Mouse (Mus musculus) stomach, embryonic 14.5 days (tissue): ENCODE measurements around the gene Enkd1. TPM values are rescaled to one million over a fixed set of nuclear protein-coding genes. Genes with fewer than 3 reads are reported as not detected.

Source experiments
- ATAC-seq: fragments of 200-750 bp; cut with Nextera tagmentation; 2 replicates; pipeline ENCODE4 v1.8.0; 2017; ENCODE audit warnings: low read depth, moderate TSS enrichment; ENCODE audit not compliant: insufficient number of reproducible peaks, insufficient read depth, low FRiP score
- H3K27ac ChIP-seq: fragments of 300-500 bp; sonication (generic); 2 replicates; pipeline ENCODE4 v1.5.1; 2014; ENCODE audit warnings: mild to moderate bottlenecking, low read length, moderate library complexity, mixed read lengths
- H3K27me3 ChIP-seq: fragments of 300-500 bp; sonication (generic); 2 replicates; pipeline ENCODE4 v1.6.1; 2014; ENCODE audit warnings: low read length, control low read depth, mixed read lengths; ENCODE audit not compliant: control insufficient read depth, insufficient read depth
- H3K36me3 ChIP-seq: fragments of 300-500 bp; sonication (generic); 2 replicates; pipeline ENCODE4 v1.6.1; 2014; ENCODE audit warnings: mild to moderate bottlenecking, control low read depth, low read length, moderate library complexity, mixed read lengths; ENCODE audit not compliant: control insufficient read depth, insufficient read depth
- H3K4me1 ChIP-seq: fragments of 300-500 bp; sonication (generic); 2 replicates; pipeline ENCODE4 v1.6.1; 2014; ENCODE audit warnings: low read length, control low read depth, mixed read lengths; ENCODE audit not compliant: control insufficient read depth, insufficient read depth
- H3K4me2 ChIP-seq: fragments of 300-500 bp; sonication (generic); replicated peaks from 2 replicates; pipeline ENCODE4 v1.6.1; 2014; ENCODE audit warnings: low read depth, low read length, control low read depth
- H3K4me3 ChIP-seq: fragments of 300-500 bp; sonication (generic); 2 replicates; pipeline ENCODE4 v1.5.1; 2014; ENCODE audit warnings: low read depth, low read length, control low read depth
- H3K9ac ChIP-seq: fragments of 300-500 bp; sonication (generic); replicated peaks from 2 replicates; pipeline ENCODE4 v1.6.1; 2014; ENCODE audit warnings: low read depth, mild to moderate bottlenecking, control low read depth, low read length, moderate library complexity, mixed read lengths
- H3K9me3 ChIP-seq: fragments of 300-500 bp; sonication (generic); 2 replicates; pipeline ENCODE4 v1.6.1; 2016; ENCODE audit warnings: low read depth, low read length, control low read depth; ENCODE audit not compliant: control insufficient read depth
- WGBS: fragments of 180-500 bp; shearing (Covaris S2); extraction: QIAGEN DNeasy Blood & Tissue Kit; methylation state at CpG from one replicate; pipeline ENCODE4 v1.1.7; 2014; 5-methylcytosine and 5-hydroxymethylcytosine counted together
- polyA plus RNA-seq: library from polyadenylated mRNA; unstranded; fragments of >200 nt; fragmentation: Nextera tagmentation; extraction: Ambion mirVana; gene quantifications from 2 replicates; pipeline ENCODE4 v1.2.1, GENCODE M21; 2014

Gene Enkd1
- polyA plus RNA-seq, 1 experiment from 2014 or later: 26.5 TPM

GRCm38 (mm10) chr8:105706426-105706825 is 1.6 kb downstream of the Enkd1 start:
- Histone ChIP-seq H3K4me1 (peaks cover 11% of the 10 kb centered on the region), H3K36me3 (peaks cover 5% of the 10 kb centered on the region), H3K9ac (no peak overlapping the region), H3K4me2 (peak overlapping the region; percentile 94), H3K27me3 (no peaks in the 10 kb centered on the region), H3K9me3 (no peaks in the 10 kb centered on the region), H3K27ac (no peak overlapping the region), H3K4me3 (no peak overlapping the region)
- no peak for ATAC-seq
- 83% methylated on average over 12 of the region's 12 CpGs for WGBS

DNA sequence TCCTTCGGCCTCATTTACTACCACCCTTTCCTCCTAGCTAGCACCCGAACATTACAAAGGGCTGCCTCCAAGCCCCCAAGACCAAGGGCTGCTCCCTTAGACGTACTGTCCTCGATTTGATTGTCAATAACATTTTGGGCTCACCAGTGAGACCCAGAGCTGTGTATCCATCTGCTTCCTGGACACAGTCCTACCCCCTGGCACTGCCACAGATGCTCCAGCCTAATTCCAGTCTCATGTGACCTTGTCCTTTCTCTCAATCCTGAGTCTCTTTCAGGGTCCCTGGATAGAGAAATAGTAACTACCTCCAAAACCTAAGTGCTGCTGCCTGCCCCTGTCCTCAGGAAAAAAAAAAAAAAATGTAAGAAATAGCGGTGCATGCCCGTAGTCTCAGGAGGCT is 3.1 kb downstream of the Enkd1 start:
- H3K4me3 ChIP-seq: no peak overlapping the region
- WGBS: 92% methylated on average over 6 of the region's 6 CpGs

DNA sequence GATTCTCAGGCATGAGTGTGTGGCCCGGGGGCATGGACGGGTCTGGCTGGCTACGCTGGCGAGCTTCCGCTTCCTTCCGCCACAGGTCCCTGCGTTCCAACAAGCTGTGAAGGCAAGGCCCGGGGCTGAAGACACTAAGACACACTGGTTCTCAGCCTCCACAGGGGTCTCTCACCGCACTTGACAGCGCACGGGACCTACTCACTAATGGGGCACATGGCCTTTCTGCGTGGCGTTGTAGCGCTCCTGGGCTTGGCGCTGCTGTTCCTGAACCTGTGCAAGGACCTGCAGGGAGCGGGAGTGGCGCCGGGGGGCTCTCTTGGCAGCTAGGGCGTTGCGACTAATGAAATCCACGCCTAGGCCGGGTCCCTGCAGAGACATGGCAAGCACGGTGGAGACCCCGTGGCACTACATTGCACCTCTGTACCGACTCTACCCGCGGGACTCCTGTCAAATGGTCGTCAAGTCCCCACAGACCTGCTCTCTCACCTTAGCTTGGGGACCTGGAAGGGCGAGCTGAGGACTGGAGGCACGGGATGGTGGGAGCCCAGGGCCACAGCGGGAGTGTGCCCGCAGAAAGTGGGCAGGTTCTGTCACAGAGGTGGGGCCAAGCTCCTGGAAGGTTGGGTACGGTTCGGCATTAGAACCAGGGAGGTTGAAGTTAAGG is 3.7 kb downstream of the Enkd1 start:
- Histone ChIP-seq H3K27ac (no peak overlapping the region), H3K4me3 (no peak overlapping the region), H3K4me1 (peaks cover 17% of the 10 kb centered on the region), H3K36me3 (peaks cover 5% of the 10 kb centered on the region), H3K4me2 (no peak overlapping the region), H3K27me3 (no peaks in the 10 kb centered on the region), H3K9ac (no peak overlapping the region), H3K9me3 (no peaks in the 10 kb centered on the region)
- WGBS: 93% methylated on average over 34 of the region's 34 CpGs
- no peak for ATAC-seq

More for the DNA sequence above, 3.1 kb downstream of the Enkd1 start:
- no peak overlapping the region for H3K4me2 ChIP-seq
- no peak overlapping the region for H3K27ac ChIP-seq
- peaks cover 5% of the 10 kb centered on the region for H3K36me3 ChIP-seq
- H3K4me1 ChIP-seq: peaks cover 15% of the 10 kb centered on the region
- ATAC-seq: no peak
- H3K27me3 ChIP-seq: no peaks in the 10 kb centered on the region
- no peaks in the 10 kb centered on the region for H3K9me3 ChIP-seq
- H3K9ac ChIP-seq: no peak overlapping the region

DNA sequence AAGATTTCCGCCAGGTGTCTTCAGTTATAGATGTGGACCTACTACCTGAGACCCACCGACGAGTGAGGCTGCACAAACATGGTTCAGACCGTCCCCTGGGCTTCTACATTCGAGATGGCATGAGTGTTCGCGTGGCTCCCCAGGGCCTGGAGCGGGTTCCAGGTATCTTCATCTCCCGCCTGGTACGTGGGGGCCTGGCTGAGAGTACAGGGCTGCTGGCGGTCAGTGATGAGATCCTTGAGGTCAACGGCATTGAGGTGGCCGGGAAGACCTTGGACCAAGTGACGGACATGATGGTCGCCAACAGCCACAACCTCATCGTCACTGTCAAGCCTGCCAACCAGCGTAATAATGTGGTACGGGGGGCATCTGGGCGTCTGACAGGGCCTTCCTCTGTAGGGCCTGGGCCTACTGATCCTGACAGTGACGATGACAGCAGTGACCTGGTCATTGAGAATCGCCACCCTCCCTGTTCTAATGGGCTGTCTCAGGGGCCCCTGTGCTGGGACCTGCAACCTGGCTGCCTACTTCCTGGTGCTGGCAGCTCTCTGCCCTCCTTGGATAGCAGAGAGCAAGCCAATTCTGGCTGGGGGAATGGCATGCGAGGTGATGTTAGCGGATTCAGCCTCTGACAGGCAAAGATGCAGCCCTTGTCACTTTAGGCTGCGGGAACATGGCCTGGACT is 5.1 kb downstream of the Enkd1 start:
- H3K36me3 ChIP-seq: peaks cover 16% of the 10 kb centered on the region
- ATAC-seq: no peak
- H3K4me1 ChIP-seq: peaks cover 17% of the 10 kb centered on the region
- H3K9me3 ChIP-seq: no peaks in the 10 kb centered on the region
- H3K9ac ChIP-seq: no peak overlapping the region
- no peaks in the 10 kb centered on the region for H3K27me3 ChIP-seq
- WGBS: 92% methylated on average over 24 of the region's 24 CpGs
- no peak overlapping the region for H3K4me2 ChIP-seq
- H3K27ac ChIP-seq: no peak overlapping the region
- no peak overlapping the region for H3K4me3 ChIP-seq

DNA sequence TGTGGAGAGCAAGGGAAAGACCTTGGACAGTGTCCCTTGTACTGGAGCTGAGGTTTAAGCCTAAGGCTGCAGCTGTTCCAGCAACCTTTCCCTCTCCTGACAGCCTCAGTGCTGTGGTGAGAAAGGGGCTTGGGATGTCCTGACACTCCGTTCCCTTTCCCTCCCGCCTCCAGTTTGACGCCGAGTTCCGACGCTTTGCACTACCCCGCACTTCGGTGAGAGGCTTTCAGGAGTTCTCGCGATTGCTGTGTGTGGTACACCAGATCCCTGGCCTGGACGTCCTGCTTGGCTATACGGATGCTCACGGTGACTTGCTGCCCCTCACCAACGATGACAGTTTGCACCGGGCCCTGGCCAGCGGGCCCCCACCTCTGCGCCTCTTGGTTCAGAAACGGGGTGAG is 6.0 kb downstream of the Enkd1 start:
- H3K27ac ChIP-seq: peak overlapping the region; percentile 95; the same call in 1 of the 2 replicates
- H3K4me3 ChIP-seq: peak overlapping the region; percentile 67
- peaks cover 12% of the 10 kb centered on the region for H3K4me1 ChIP-seq
- H3K9me3 ChIP-seq: no peaks in the 10 kb centered on the region
- WGBS: 46% methylated on average over 18 of the region's 18 CpGs
- peak overlapping the region; percentile 84 for H3K4me2 ChIP-seq
- ATAC-seq: no peak
- H3K9ac ChIP-seq: peak overlapping the region; percentile 22; the same call in 1 of the 2 replicates
- H3K36me3 ChIP-seq: peaks cover 24% of the 10 kb centered on the region
- H3K27me3 ChIP-seq: no peaks in the 10 kb centered on the region

DNA sequence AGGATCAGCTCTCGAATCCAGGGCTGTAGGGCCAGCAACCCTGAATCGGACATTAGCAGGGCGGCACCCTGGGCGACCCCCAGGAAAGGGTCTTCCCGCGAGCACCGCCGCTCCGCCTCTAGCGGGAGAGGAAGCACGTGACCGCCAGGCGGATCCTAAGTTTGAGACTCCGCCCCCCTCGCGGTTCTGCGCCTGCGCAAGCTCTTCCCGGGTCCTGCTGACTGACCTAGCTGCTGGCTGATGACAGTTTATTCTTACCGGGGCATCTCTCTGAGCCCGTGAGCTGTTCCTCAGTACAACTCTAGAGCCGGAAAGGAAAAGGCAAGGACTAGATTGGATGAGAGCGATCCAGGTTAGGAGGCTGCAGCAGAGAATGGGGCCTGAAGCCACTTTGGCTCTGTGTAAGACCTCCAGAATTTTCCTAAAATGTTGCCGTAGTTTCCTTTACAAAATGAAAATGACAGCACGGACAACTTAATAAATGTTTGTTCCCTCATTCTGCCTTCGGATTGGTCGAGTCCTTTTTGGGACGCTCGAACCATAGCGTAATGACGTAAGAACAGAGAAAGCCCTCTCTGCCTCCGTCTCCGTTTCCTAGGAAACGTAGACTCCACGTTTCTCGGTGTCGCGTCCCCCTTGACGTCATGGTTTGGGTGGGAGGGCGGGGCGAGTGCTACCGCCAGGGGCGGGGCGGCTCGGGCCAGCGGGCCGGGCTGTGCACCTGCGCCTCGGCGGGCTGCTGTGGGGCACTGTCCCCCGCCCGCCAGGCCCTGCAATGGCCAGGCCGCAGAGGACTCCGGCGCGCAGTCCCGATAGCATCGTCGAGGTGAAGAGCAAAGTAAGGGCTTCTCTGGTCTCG is 6.8 kb downstream of the Enkd1 start, which contains the start of the genes Acd and Pard6a:
Acd (minus strand) TSS at position 137 of the 859 bp plus-strand sequence.
Pard6a (plus strand) TSS at position 183 of the 859 bp plus-strand sequence.
- H3K36me3 ChIP-seq: peaks cover 27% of the 10 kb centered on the region
- peaks cover 6% of the 10 kb centered on the region for H3K4me1 ChIP-seq
- under 1% methylated on average over 60 of the region's 60 CpGs for WGBS
- H3K9me3 ChIP-seq: no peaks in the 10 kb centered on the region
- H3K9ac ChIP-seq: peak within 1 kb of the TSS; percentile 49
- H3K4me2 ChIP-seq: peak within 1 kb of the TSS; percentile 84
- H3K4me3 ChIP-seq: peak within 1 kb of the TSS; percentile 67
- peak within 1 kb of the TSS; percentile 95 for H3K27ac ChIP-seq
- ATAC-seq: peak; percentile 82
- no peaks in the 10 kb centered on the region for H3K27me3 ChIP-seq

DNA sequence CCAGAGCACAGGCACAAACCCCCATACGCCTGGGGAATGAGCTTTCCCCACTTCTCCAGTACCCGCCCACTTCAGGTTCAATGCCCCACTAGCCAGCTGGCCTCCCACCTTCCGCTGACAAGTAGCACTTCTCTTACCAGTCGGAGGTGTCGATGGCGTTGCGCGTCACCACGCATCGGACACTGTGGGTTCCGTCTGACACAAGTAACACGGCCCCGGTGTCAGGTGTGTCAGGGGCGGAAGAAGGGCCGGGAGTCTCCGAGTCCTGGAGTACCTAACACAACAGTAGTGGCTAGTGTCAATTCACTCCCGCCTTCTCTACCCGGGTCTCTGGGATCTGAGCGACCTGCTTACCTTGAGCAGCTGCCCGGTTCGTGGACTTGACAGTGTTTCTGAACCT is 7.4 kb downstream of the Enkd1 start:
- ATAC-seq: peak; percentile 35; the same call in 1 of the 2 replicates
- Histone ChIP-seq H3K4me2 (peak overlapping the region; percentile 84), H3K27me3 (no peaks in the 10 kb centered on the region), H3K9ac (peak overlapping the region; percentile 49), H3K36me3 (peaks cover 27% of the 10 kb centered on the region), H3K4me1 (peaks cover 6% of the 10 kb centered on the region), H3K4me3 (peak overlapping the region; percentile 67), H3K9me3 (no peaks in the 10 kb centered on the region), H3K27ac (0 out of 2 replicates have a peak overlapping the region, but pooled peaks have one; percentile 95)
- WGBS: under 1% methylated on average over 21 of the region's 21 CpGs
